Comparison of ENCODE assay signal across 17 mouse cellular contexts in the genomic region with DNA sequence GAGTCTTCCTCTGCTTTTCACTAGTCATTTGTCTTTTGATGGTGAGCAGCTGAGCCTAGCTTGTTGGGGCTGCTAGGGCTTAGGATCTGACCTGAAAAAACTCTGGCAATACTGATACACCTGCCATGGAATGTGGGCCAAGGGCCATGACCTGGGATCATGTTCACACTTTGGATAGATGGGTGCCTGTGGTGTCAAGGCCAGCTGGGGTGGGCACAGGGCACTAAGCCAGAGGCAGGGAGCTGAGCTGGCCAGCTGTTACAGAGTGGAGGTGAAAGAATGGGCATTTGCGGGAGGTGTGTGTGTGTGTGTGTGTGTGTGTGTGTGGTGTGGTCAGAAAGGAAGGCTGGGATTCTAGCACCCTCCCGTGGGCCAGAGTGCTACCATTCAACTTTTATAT.
A peak's percentile ranks its signal among the peaks of the same experiment; 100 is the strongest.
DNase-seq lines count a peak whose midpoint lies in the region; ATAC-seq lines count a peak whose summit lies in the region.
"Had no signal": no experiment of that assay in that cellular context is flagged by ENCODE, and none has a peak within 500 bp of the region (broad histone marks: within the 10 kb centered on the region; RNA-seq: fewer than 3 reads in every experiment).

No protein-coding gene starts in this region.

- WGBS in heart, embryonic 12.5 days = 82% methylated on average over 2 of the region's 2 CpGs
- WGBS in midbrain, embryonic 10.5 days = 61% methylated on average over 2 of the region's 2 CpGs

- no peak overlapping the region for H3K27ac ChIP-seq in heart, embryonic 12.5 days (ENCODE audit: poor library complexity, severe bottlenecking)
- no peak overlapping the region for H3K27ac ChIP-seq in midbrain, embryonic 10.5 days (replicated peaks)
- H3K27ac ChIP-seq: embryonic facial prominence, embryonic 10.5 days; forebrain, embryonic 13.5 days; heart, embryonic 10.5 days; heart, embryonic 15.5 days; hindbrain, embryonic 15.5 days had no signal

- H3K36me3 ChIP-seq in heart, embryonic 12.5 days = no peaks in the 10 kb centered on the region
- no peaks in the 10 kb centered on the region for H3K36me3 ChIP-seq in midbrain, embryonic 10.5 days
- H3K36me3 ChIP-seq: embryonic facial prominence, embryonic 10.5 days; heart, embryonic 10.5 days; heart, embryonic 15.5 days; hindbrain, embryonic 15.5 days had no signal

- H3K9ac ChIP-seq in heart, embryonic 12.5 days = no peak overlapping the region
- H3K9ac ChIP-seq: forebrain, embryonic 13.5 days; forebrain, postnatal 0 days; heart, embryonic 15.5 days; hindbrain, embryonic 15.5 days had no signal

- H3K4me2 ChIP-seq in heart, embryonic 12.5 days = no peak overlapping the region
- H3K4me2 ChIP-seq: forebrain, embryonic 13.5 days; heart, embryonic 15.5 days; hindbrain, embryonic 15.5 days had no signal

- intact Hi-C loops in gastrocnemius, postnatal 14 days (cut with DNase I; ENCODE audit: low total_unique reads) = no loop called here

- ATAC-seq in heart, embryonic 12.5 days (ENCODE audit: insufficient number of reproducible peaks, low FRiP score) = no peak
- ATAC-seq: forebrain, embryonic 13.5 days; forebrain, postnatal 0 days had no signal

- 0 out of 2 replicates have a peak, but pooled peaks cover 8% of the 10 kb centered on the region for H3K27me3 ChIP-seq in heart, embryonic 12.5 days (replicated peaks)
- H3K27me3 ChIP-seq in midbrain, embryonic 10.5 days (ENCODE audit: low read depth, poor library complexity, severe bottlenecking) = peaks cover 6% of the 10 kb centered on the region; the same call in 1 of the 2 replicates
- H3K27me3 ChIP-seq: hindbrain, embryonic 15.5 days had no signal

- no peaks in the 10 kb centered on the region for H3K9me3 ChIP-seq in heart, embryonic 12.5 days (replicated peaks)
- no peaks in the 10 kb centered on the region for H3K9me3 ChIP-seq in midbrain, embryonic 10.5 days (replicated peaks)
- H3K9me3 ChIP-seq: embryonic facial prominence, embryonic 10.5 days; forebrain, embryonic 13.5 days; heart, embryonic 10.5 days; heart, embryonic 15.5 days; hindbrain, embryonic 15.5 days had no signal

- H3K4me3 ChIP-seq in heart, embryonic 12.5 days = no peak overlapping the region
- no peak overlapping the region for H3K4me3 ChIP-seq in midbrain, embryonic 10.5 days
- H3K4me3 ChIP-seq: embryonic facial prominence, embryonic 10.5 days; forebrain, embryonic 13.5 days; heart, embryonic 10.5 days; heart, embryonic 15.5 days; hindbrain, embryonic 15.5 days had no signal

- peak; percentile 89 for DNase-seq in heart, adult 11 months
- peak; percentile 3 for DNase-seq in lung, postnatal 10 days
- DNase-seq in lung, postnatal 25 days (ENCODE audit: low spot score) = no peak
- peak; percentile 34 for DNase-seq in gastrocnemius, postnatal 14 days
- DNase-seq in midbrain, embryonic 10.5 days (ENCODE audit: low spot score) = no peak
- DNase-seq in urinary bladder, adult 18-20 months (ENCODE audit: low spot score in 2 of 2) = no peak
- DNase-seq: adrenal gland, postnatal 25 days; cerebellum, adult 18-20 months; forebrain, postnatal 0 days; heart, adult 18-20 months; heart, postnatal 36 days had no signal

- peaks cover under 1% of the 10 kb centered on the region; the same call in 1 of the 2 replicates for H3K4me1 ChIP-seq in heart, embryonic 12.5 days (replicated peaks)
- peaks cover 30% of the 10 kb centered on the region for H3K4me1 ChIP-seq in midbrain, embryonic 10.5 days

Comparison
In these comparisons a context has a peak if more than half of its experiments do, and no peak if none do; other contexts are left out.
1. DNase-seq: peak in heart, adult 11 months (single experiment), lung, postnatal 10 days (single experiment) and gastrocnemius, postnatal 14 days (single experiment); none in lung, postnatal 25 days (single experiment), midbrain, embryonic 10.5 days (single experiment) and urinary bladder, adult 18-20 months (0 of 2).